Mouse (Mus musculus): ENCODE measurements around the gene Shld2.
A peak's percentile ranks its signal among the peaks of the same experiment; 100 is the strongest.

The Shld2 gene

GRCm38 (mm10) chr14:34221416-34222077 lies 88.7 kb downstream of the Shld2 start:
- DNase-seq (ENCODE audit: inconsistent ontology term): peak; percentile 77

- DNase-seq (ENCODE audit: inconsistent ontology term): no peak
Measured at GRCm38 (mm10) chr14:34220426-34220825, 89.9 kb downstream of the Shld2 start.

GRCm38 (mm10) chr14:34219786-34220198 lies 90.5 kb downstream of the Shld2 start:
- peak; percentile 27 for DNase-seq (ENCODE audit: inconsistent ontology term)

GRCm38 (mm10) chr14:34219295-34219694 lies 91.0 kb downstream of the Shld2 start, which contains the start of gene Syt15:
Gene Syt15, plus strand, starts transcription at chr14:34219595.
- no peak for DNase-seq (ENCODE audit: inconsistent ontology term)

GRCm38 (mm10) chr14:34215451-34216127 lies 94.7 kb downstream of the Shld2 start:
- DNase-seq (ENCODE audit: inconsistent ontology term): peak; percentile 27

GRCm38 (mm10) chr14:34209942-34210341 lies 100.4 kb downstream of the Shld2 start:
- DNase-seq (ENCODE audit: inconsistent ontology term): no peak

GRCm38 (mm10) chr14:34209080-34209479 lies 101.2 kb downstream of the Shld2 start:
- no peak for DNase-seq (ENCODE audit: inconsistent ontology term)

- no peak for DNase-seq (ENCODE audit: inconsistent ontology term)
Measured at GRCm38 (mm10) chr14:34208651-34209050, 101.6 kb downstream of the Shld2 start.

- no peak for DNase-seq (ENCODE audit: inconsistent ontology term)
Measured at GRCm38 (mm10) chr14:34207996-34208395, 102.3 kb downstream of the Shld2 start.

- DNase-seq (ENCODE audit: inconsistent ontology term): peak; percentile 43
Measured at GRCm38 (mm10) chr14:34201231-34202035, 108.9 kb downstream of the Shld2 start, which contains the start of gene Gprin2. Gene Gprin2, minus strand, starts transcription at chr14:34201653.

- DNase-seq (ENCODE audit: inconsistent ontology term): peak; percentile 57
Measured at GRCm38 (mm10) chr14:34200738-34201230, 109.5 kb downstream of the Shld2 start.

GRCm38 (mm10) chr14:34196706-34197105 lies 113.6 kb downstream of the Shld2 start:
- no peak for DNase-seq (ENCODE audit: inconsistent ontology term)

GRCm38 (mm10) chr14:34195466-34195865 lies 114.8 kb downstream of the Shld2 start:
- DNase-seq (ENCODE audit: inconsistent ontology term): no peak

- no peak for DNase-seq (ENCODE audit: inconsistent ontology term)
Measured at GRCm38 (mm10) chr14:34193879-34194278, 116.4 kb downstream of the Shld2 start.

- no peak for DNase-seq (ENCODE audit: inconsistent ontology term)
Measured at GRCm38 (mm10) chr14:34190361-34190760, 119.9 kb downstream of the Shld2 start.

- peak; percentile 38 for DNase-seq (ENCODE audit: inconsistent ontology term)
Measured at GRCm38 (mm10) chr14:34188629-34189028, 121.7 kb downstream of the Shld2 start.
